Mouse (Mus musculus) T-helper 2 cell (primary cell): Measurements from ENCODE around the gene Unc93b1.

Experiments used
- in situ Hi-C: fragments of 300-600 bp; cut with MboI, MseI; formaldehyde crosslinking; loops from one replicate; pipeline ENCODE4 v1.15.1; 2025; ENCODE audit warnings: high pct_unique_total_duplicates

The Unc93b1 gene

GRCm38 (mm10) chr19:3935032-3935895 lies at the start of gene Unc93b1:
TSS of gene Unc93b1 (plus strand) at chr19:3935186.
- in situ Hi-C loops, result no loop called here

DNA sequence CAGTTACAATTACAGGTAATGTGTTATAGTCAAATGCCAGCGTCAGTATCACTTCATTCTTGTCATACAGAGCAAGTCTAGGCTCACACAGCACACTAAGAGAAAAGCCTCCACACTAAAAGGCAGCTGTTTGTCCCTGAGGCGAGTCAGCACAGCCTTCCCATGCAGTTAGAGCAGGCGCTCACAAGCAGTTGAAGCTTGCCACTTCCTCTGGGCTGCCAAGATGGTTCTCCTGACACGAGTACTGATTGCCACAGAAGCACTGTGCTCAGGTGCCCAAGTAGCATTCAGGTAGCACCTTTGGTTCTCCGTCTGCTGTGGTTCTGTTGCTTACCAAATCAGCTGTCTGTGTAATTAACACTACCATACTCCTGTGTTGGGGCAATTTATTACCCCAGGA lies 45.9 kb upstream of the Unc93b1 start:
- in situ Hi-C loops, result no loop called here

GRCm38 (mm10) chr19:3890181-3890580 lies 44.8 kb upstream of the Unc93b1 start:
- in situ Hi-C loops, result no loop called here

DNA sequence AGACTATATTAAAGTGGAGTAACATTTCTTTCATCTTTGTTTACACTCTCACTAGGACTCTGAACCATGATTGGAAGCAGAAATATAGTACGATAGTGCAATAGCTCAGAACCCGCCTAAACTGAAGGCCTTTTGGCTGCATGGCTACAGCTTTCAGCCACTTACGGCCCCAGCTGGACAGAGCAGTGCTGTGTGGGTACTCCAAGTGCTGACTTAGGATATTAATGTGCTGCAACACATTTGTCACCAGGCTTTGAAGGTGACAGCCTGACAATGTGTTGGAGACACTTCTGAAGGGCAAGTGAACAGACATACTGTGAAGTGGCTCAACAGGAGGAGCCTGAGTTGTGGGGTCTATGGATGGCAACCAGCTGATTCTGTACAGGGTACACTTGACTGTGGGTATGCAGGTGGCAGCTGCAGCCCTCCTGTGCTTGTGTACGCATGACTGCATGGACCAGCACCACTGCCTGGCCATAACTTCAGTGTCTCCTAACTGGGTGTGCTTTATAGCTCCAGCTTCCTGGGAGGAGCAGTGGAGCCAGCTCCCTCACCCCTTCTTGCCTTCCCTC lies 41.4 kb upstream of the Unc93b1 start:
- in situ Hi-C loops, result no loop called here

DNA sequence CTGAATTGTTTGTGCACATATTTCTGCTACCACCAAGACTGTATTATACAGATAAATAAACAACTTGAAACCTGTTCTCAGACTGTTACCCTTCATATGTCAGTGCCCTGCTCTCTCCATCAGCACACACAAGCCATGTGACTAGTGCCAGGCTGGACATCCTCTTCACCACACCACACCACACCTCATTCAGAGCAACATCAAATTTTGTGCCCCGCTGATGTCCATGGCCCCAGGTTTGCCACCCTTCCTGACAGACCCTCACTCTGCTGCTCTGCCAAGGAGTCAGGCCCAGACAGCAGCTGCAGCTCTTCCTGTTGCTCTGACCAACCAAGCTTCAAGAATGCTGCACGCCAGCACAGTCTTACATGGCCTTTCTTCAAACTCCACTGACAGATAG lies 40.7 kb upstream of the Unc93b1 start:
- in situ Hi-C loops, result no loop called here

DNA sequence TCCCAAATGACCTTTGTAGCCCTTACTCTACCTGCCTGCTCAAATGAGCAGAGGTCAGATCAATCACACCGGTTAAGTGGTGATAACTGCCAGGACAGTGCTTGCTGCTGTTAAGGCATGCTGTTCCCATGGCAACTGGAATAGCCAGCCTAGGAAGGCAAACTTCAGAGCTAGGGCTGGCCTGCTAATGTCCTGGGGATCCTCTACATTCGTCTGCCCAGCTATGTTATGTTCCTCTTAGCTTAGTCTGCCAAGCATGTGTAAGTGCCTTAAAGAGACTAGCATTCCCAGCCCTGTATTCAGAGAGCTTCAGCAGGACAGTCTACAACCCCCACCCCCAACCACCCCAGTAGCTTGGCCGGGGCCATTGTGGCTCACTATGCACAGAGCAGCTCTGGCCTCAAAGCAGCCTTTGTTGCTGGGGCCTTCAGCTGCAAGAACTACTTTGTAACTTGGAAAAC lies 39.8 kb upstream of the Unc93b1 start:
- in situ Hi-C loops, result no loop called here

GRCm38 (mm10) chr19:3896208-3896607 lies 38.8 kb upstream of the Unc93b1 start:
- in situ Hi-C loops, result no loop called here

GRCm38 (mm10) chr19:3897557-3897956 lies 37.4 kb upstream of the Unc93b1 start:
- in situ Hi-C loops, result no loop called here

GRCm38 (mm10) chr19:3898952-3899351 lies 36.0 kb upstream of the Unc93b1 start:
- in situ Hi-C loops, result no loop called here

GRCm38 (mm10) chr19:3899618-3900017 lies 35.4 kb upstream of the Unc93b1 start:
- in situ Hi-C loops, result no loop called here

GRCm38 (mm10) chr19:3902966-3903365 lies 32.0 kb upstream of the Unc93b1 start:
- in situ Hi-C loops, result no loop called here

DNA sequence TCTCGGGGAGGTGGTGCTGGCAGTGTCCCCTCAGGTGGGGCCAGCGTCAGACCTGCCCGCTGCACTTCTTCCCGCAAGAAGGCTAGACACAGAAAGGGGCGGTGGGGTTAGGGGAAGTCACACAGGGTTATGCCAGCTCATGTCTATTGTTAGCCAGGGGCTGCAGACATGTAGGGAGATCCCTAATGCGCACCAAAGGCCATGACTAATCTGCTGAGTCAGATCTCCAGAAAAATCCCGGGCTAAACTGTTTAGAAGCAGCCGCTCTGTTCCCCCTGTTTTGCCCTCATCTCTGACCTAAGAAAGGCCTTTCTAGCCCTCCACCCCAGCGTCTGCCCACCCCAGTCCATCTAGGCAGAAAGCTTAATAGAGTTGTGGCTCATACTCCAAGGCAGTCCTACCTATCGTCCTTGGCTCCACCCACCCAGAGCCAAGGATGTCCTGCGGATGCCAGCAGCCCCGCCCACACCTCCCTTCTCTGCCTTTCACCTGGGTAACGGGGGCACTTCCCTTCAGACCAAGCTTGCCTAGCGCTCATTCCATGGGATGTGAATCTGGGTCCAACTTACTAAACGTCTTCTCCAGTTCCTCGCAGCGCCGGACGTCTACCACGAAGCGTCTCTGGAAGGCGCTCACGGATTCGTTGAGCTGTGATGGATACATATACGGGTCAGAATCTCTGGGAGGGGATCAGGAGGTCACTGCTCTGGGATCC lies 31.2 kb upstream of the Unc93b1 start:
- in situ Hi-C loops, result no loop called here

DNA sequence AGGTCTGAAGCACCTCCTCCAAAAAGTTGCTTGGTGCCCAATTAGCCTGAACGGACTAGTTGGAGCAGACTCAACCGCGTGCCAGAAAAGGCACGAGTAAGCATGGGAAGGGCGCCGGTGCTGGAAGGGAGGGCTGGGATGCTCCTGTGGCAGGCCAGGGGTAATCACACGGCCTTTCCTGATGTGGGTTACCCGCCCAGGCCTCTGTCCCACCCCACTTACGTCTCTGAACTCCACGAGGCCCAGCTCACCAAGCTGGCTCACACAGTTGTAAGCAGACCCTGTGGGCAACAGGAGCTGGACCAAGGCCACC lies 30.7 kb upstream of the Unc93b1 start:
- in situ Hi-C loops, result no loop called here

- in situ Hi-C loops, result no loop called here
Observed at GRCm38 (mm10) chr19:3905261-3905969, 29.6 kb upstream of the Unc93b1 start.

GRCm38 (mm10) chr19:3906326-3906725 lies 28.7 kb upstream of the Unc93b1 start:
- in situ Hi-C loops, result no loop called here

GRCm38 (mm10) chr19:3906795-3907786 lies 27.9 kb upstream of the Unc93b1 start, which contains the start of gene Tcirg1:
TSS of gene Tcirg1 (minus strand) at chr19:3907133.
- in situ Hi-C loops, result no loop called here

- in situ Hi-C loops, result no loop called here
Observed at GRCm38 (mm10) chr19:3907876-3908660, 26.9 kb upstream of the Unc93b1 start.

DNA sequence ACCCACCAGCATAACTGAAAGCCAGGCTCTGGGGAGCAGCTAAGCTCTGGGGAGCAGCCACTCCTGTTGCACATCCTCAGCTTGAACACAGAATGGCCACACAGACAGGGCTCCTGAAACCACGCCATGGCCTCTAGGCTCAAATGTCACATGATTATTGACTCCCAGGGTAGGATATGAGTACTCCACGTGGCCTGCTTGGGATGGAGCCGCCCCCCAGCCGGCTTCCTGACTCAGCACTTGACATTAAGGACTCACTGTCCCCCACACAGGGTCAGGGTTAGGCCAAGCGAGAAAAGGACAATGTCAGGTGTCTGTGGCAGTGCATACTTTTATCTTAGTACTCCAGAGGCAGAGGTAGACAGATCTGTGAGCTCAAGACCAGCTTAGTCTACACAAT lies 24.8 kb upstream of the Unc93b1 start:
- in situ Hi-C loops, result no loop called here

GRCm38 (mm10) chr19:3912337-3913204 lies 22.4 kb upstream of the Unc93b1 start, which contains the start of gene Ndufs8:
TSS of gene Ndufs8 (minus strand) at chr19:3912774.
- in situ Hi-C loops, result no loop called here
